Mouse (Mus musculus): ENCODE results near the gene Ncor2.

GRCm38 (mm10) chr5:125136296-125136995 lies 42.6 kb downstream of the Ncor2 start:
- no peak for TF ChIP-seq CTCF (IDR thresholded peaks at IDR 0.05; ENCODE audit: low read depth)
- TF ChIP-seq EP300 (optimal IDR thresholded peaks at IDR 0.05) = no peak
